Mouse (Mus musculus) MEL (cell line): Measurements from ENCODE around the gene Plekhj1. TPM values are rescaled to one million over a fixed set of nuclear protein-coding genes. Genes with fewer than 3 reads are reported as not detected.

Experiments used
- DNase-seq: peaks from one replicate; pipeline ENCODE4 v3.0.0; 2011; ENCODE audit warnings: low read depth, low spot score
- H3K27ac ChIP-seq: 2 replicates; pipeline ENCODE4 v1.5.1; 2012; ENCODE audit warnings: low read depth, mild to moderate bottlenecking, control low read depth, low read length, moderate library complexity; ENCODE audit not compliant: control insufficient read depth
- H3K27me3 ChIP-seq, 2 experiments: fragments of 150-350 bp in 1 of 2; sonication (generic) in 1 of 2; 2 replicates each; pipeline ENCODE4 v1.6.1; 2012; ENCODE audit warnings: low read length in 2 of 2, mild to moderate bottlenecking in 2 of 2, improper control_type of control experiment in 1 of 2, moderate library complexity in 1 of 2; ENCODE audit not compliant: insufficient read depth in 2 of 2, control insufficient read depth in 1 of 2
- H3K36me3 ChIP-seq, 2 experiments: 2 replicates each; pipeline ENCODE4 v1.6.1; 2012 to 2014; ENCODE audit warnings: low read length in 2 of 2, improper control_type of control experiment in 1 of 2, inconsistent platforms in 1 of 2, mild to moderate bottlenecking in 1 of 2; ENCODE audit not compliant: insufficient read depth in 2 of 2, control insufficient read depth in 1 of 2
- H3K4me1 ChIP-seq, 2 experiments: fragments of 150-350 bp in 1 of 2; sonication (generic) in 1 of 2; 2 replicates each; pipeline ENCODE4 v1.6.1; 2012; ENCODE audit warnings: low read length in 2 of 2, improper control_type of control experiment in 1 of 2, mild to moderate bottlenecking in 1 of 2; ENCODE audit not compliant: insufficient read depth in 2 of 2, control insufficient read depth in 1 of 2
- H3K4me3 ChIP-seq, 2 experiments: fragments of 150-350 bp in 1 of 2; sonication (generic) in 1 of 2; 2 replicates each; pipeline ENCODE4 v1.5.1; 2012; ENCODE audit warnings: low read depth in 2 of 2, low read length in 2 of 2, mild to moderate bottlenecking in 2 of 2, moderate library complexity in 2 of 2, control low read depth in 1 of 2, improper control_type of control experiment in 1 of 2; ENCODE audit not compliant: control insufficient read depth in 1 of 2, insufficient read depth in 1 of 2
- H3K79me2 ChIP-seq: 2 replicates; pipeline ENCODE4 v1.6.1; 2012; ENCODE audit warnings: mild to moderate bottlenecking, low read length, moderate library complexity; ENCODE audit not compliant: control insufficient read depth, poor library complexity, insufficient read depth
- H3K9ac ChIP-seq: 2 replicates; pipeline ENCODE4 v1.6.1; 2012; ENCODE audit warnings: low read depth, mild to moderate bottlenecking, control low read depth, low read length, moderate library complexity; ENCODE audit not compliant: control insufficient read depth, poor library complexity, severe bottlenecking
- H3K9me3 ChIP-seq: fragments of 150-350 bp; sonication (generic); replicated peaks from 2 replicates; pipeline ENCODE4 v1.6.1; 2012; ENCODE audit warnings: mild to moderate bottlenecking, low read length, improper control_type of control experiment, moderate library complexity; ENCODE audit not compliant: insufficient read depth
- CHD2 ChIP-seq: IDR thresholded peaks from 2 replicates; pipeline ENCODE4 v1.6.1; 2011; ENCODE audit warnings: low read length, improper control_type of control experiment
- CTCF ChIP-seq, 3 experiments: IDR thresholded peaks in 2 of 3; conservative IDR thresholded peaks in 1 of 3; 2 replicates each; pipeline ENCODE4 v1.5.1; 2011 to 2012; ENCODE audit warnings: low read length in 3 of 3, low read depth in 2 of 3, mild to moderate bottlenecking in 2 of 3, improper control_type of control experiment in 1 of 3, inconsistent platforms in 1 of 3, mixed read lengths in 1 of 3, moderate library complexity in 1 of 3; ENCODE audit not compliant: control insufficient read depth in 1 of 3, insufficient read depth in 1 of 3, poor library complexity in 1 of 3, severe bottlenecking in 1 of 3
- ELF1 ChIP-seq: IDR thresholded peaks from 2 replicates; pipeline ENCODE4 v1.6.1; 2014; ENCODE audit warnings: low read depth, mild to moderate bottlenecking, inconsistent platforms, low read length, improper control_type of control experiment, moderate library complexity
- EP300 ChIP-seq, 2 experiments: IDR thresholded peaks; 2 replicates each; pipeline ENCODE4 v1.6.1; 2011; ENCODE audit warnings: improper control_type of control experiment in 2 of 2, low read length in 2 of 2, low read depth in 1 of 2, mild to moderate bottlenecking in 1 of 2
- ETS1 ChIP-seq: IDR thresholded peaks from 2 replicates; pipeline ENCODE4 v1.6.1; 2012; ENCODE audit warnings: low read depth, mild to moderate bottlenecking, inconsistent platforms, low read length, improper control_type of control experiment, moderate library complexity
- GABPA ChIP-seq: IDR thresholded peaks from 2 replicates; pipeline ENCODE4 v1.6.1; 2012; ENCODE audit warnings: low read depth, mild to moderate bottlenecking, inconsistent platforms, low read length, improper control_type of control experiment, moderate library complexity
- GATA1 ChIP-seq: IDR thresholded peaks from 2 replicates; pipeline ENCODE4 v1.6.1; 2011; ENCODE audit warnings: low read depth, low read length, improper control_type of control experiment
- HCFC1 ChIP-seq: IDR thresholded peaks from 2 replicates; pipeline ENCODE4 v1.6.1; 2012; ENCODE audit warnings: low read depth, mild to moderate bottlenecking, inconsistent platforms, low read length, improper control_type of control experiment, moderate library complexity
- MAFK ChIP-seq: IDR thresholded peaks from 2 replicates; pipeline ENCODE4 v1.6.1; 2011; ENCODE audit warnings: low read depth, mild to moderate bottlenecking, low read length, improper control_type of control experiment, borderline replicate concordance
- MAZ ChIP-seq: IDR thresholded peaks from 2 replicates; pipeline ENCODE4 v1.6.1; 2012; ENCODE audit warnings: low read depth, mild to moderate bottlenecking, inconsistent platforms, low read length, improper control_type of control experiment
- MYB ChIP-seq: IDR thresholded peaks from 2 replicates; pipeline ENCODE4 v1.6.1; 2011; ENCODE audit warnings: mild to moderate bottlenecking, low read depth, low read length, improper control_type of control experiment
- NELFE ChIP-seq: IDR thresholded peaks from 2 replicates; pipeline ENCODE4 v1.6.1; 2011; ENCODE audit warnings: low read depth, low read length, improper control_type of control experiment
- NRF1 ChIP-seq: IDR thresholded peaks from 2 replicates; pipeline ENCODE4 v1.6.1; 2014; ENCODE audit warnings: low read depth, mild to moderate bottlenecking, inconsistent platforms, low read length, improper control_type of control experiment, moderate library complexity; ENCODE audit not compliant: poor library complexity, insufficient read depth, severe bottlenecking
- POLR2AphosphoS2 ChIP-seq: IDR thresholded peaks from 2 replicates; pipeline ENCODE4 v1.6.1; 2011; ENCODE audit warnings: low read length, improper control_type of control experiment
- POLR2AphosphoS5 ChIP-seq: IDR thresholded peaks from 2 replicates; pipeline ENCODE4 v1.6.1; 2012; ENCODE audit warnings: low read depth, borderline replicate concordance, mild to moderate bottlenecking, inconsistent platforms, low read length, moderate library complexity, mixed read lengths
- RCOR1 ChIP-seq: IDR thresholded peaks from 2 replicates; pipeline ENCODE4 v1.6.1; 2012; ENCODE audit warnings: low read depth, mild to moderate bottlenecking, inconsistent platforms, low read length, improper control_type of control experiment
- TAL1 ChIP-seq: IDR thresholded peaks from 2 replicates; pipeline ENCODE4 v1.6.1; 2012; ENCODE audit warnings: mild to moderate bottlenecking, inconsistent platforms, low read length, moderate library complexity, mixed read lengths
- TCF12 ChIP-seq: IDR thresholded peaks from 2 replicates; pipeline ENCODE4 v1.6.1; 2014; ENCODE audit warnings: low read depth, mild to moderate bottlenecking, inconsistent platforms, low read length, improper control_type of control experiment, moderate library complexity
- UBTF ChIP-seq: IDR thresholded peaks from 2 replicates; pipeline ENCODE4 v1.6.1; 2012; ENCODE audit warnings: low read depth, mild to moderate bottlenecking, inconsistent platforms, low read length, improper control_type of control experiment, moderate library complexity, borderline replicate concordance; ENCODE audit not compliant: insufficient read depth
- USF1 ChIP-seq: IDR thresholded peaks from 2 replicates; pipeline ENCODE4 v1.6.1; 2014; ENCODE audit warnings: low read depth, mild to moderate bottlenecking, inconsistent platforms, low read length, improper control_type of control experiment, moderate library complexity
- USF2 ChIP-seq, 2 experiments: IDR thresholded peaks; 2 replicates each; pipeline ENCODE4 v1.6.1; 2011 to 2012; ENCODE audit warnings: improper control_type of control experiment in 2 of 2, low read length in 2 of 2, borderline replicate concordance in 1 of 2, inconsistent platforms in 1 of 2, low read depth in 1 of 2, mild to moderate bottlenecking in 1 of 2; ENCODE audit not compliant: insufficient read depth in 1 of 2
- ZC3H11A ChIP-seq: IDR thresholded peaks from 2 replicates; pipeline ENCODE4 v1.6.1; 2012; ENCODE audit warnings: low read depth, mild to moderate bottlenecking, inconsistent platforms, low read length, improper control_type of control experiment
- ZMIZ1 ChIP-seq: IDR thresholded peaks from 2 replicates; pipeline ENCODE4 v1.6.1; 2012; ENCODE audit warnings: low read depth, mild to moderate bottlenecking, inconsistent platforms, low read length, improper control_type of control experiment, moderate library complexity
- polyA plus RNA-seq, 2 experiments: library from polyadenylated mRNA; stranded (reverse) in 1 of 2; unstranded in 1 of 2; fragments of >175 nt in 1 of 2; fragments of >200 nt in 1 of 2; gene quantifications; 2 replicates each; pipeline versions ENCODE4 v1.2.1 to v1.2.4; 2012; ENCODE audit warnings: low replicate concordance in 2 of 2, low read depth in 1 of 2; ENCODE audit not compliant: insufficient read length in 2 of 2, insufficient read depth in 1 of 2, missing spikeins in 1 of 2
- total RNA-seq: library from RNA; depleted of rRNA; stranded (reverse); fragments of 300-350 nt; gene quantifications from 2 replicates; pipeline ENCODE4 v1.2.3, GENCODE M21; 2012

Plekhj1 gene
- total and polyA plus RNA-seq, 3 experiments: 86.9 to 217 TPM; not detected in 1

DNA sequence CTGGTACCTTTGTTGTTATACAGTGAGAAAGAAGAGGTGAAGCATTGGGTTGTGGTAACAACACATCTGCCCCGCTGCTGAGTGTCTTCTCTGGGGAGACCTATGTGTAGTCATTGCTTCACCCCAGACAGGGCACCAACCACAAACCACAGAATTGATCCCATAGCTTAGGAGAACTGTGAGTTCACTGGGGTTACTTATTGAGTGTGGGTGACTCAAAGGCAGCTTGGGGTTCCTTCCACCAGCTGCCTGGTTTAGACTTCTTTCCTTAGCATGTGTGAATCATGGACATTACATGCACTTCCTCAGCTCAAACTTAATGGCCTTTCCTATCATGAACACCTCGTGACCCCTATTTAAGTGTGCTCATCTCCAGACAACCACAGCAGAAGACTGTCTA is 34.9 kb downstream of the Plekhj1 start:
- H3K9me3 ChIP-seq: no peaks in the 10 kb centered on the region
- H3K27ac ChIP-seq: no peak overlapping the region
- peaks cover 0 to 21% of the 10 kb centered on the region in 2 experiments; a peak in 2 of 4 replicates for H3K36me3 ChIP-seq
- H3K79me2 ChIP-seq: peaks cover 53% of the 10 kb centered on the region
- DNase-seq: no peak
- H3K4me3 ChIP-seq: no peak overlapping the region
- no peaks in the 10 kb centered on the region for H3K27me3 ChIP-seq
- no peak overlapping the region for H3K9ac ChIP-seq
- H3K4me1 ChIP-seq: no peaks in the 10 kb centered on the region
- TF ChIP-seq GABPA (no peak), CTCF (IDR thresholded peaks at IDR 0.05 in 2 of 3, conservative IDR thresholded peaks at IDR 0.05 in 1 of 3; ENCODE audit: control insufficient read depth in 1 of 3, insufficient read depth in 1 of 3, low read depth in 2 of 3, low read length in 3 of 3, poor library complexity in 1 of 3, severe bottlenecking in 1 of 3) (no peak), ZC3H11A (no peak), USF2 (IDR thresholded peaks at IDR 0.05; ENCODE audit: borderline replicate concordance in 1 of 2, insufficient read depth in 1 of 2, low read depth in 1 of 2, low read length in 2 of 2) (no peak), POLR2AphosphoS5 (no peak), GATA1 (no peak), MAZ (no peak), RCOR1 (no peak), POLR2AphosphoS2 (no peak), TAL1 (no peak), NELFE (no peak)

GRCm38 (mm10) chr10:80761821-80762220 is 36.6 kb downstream of the Plekhj1 start:
- no peak overlapping the region for H3K9ac ChIP-seq
- no peaks in the 10 kb centered on the region for H3K9me3 ChIP-seq
- no peak for TF ChIP-seq UBTF
- no peak for TF ChIP-seq ZMIZ1
- no peak for TF ChIP-seq ETS1
- TF ChIP-seq CHD2: no peak
- TF ChIP-seq MAFK: no peak
- no peak for TF ChIP-seq USF1
- TF ChIP-seq HCFC1: no peak
- no peak for TF ChIP-seq ELF1
- TF ChIP-seq NELFE: no peak
- no peak for TF ChIP-seq RCOR1
- TF ChIP-seq TCF12: no peak
- TF ChIP-seq MYB: no peak
- TF ChIP-seq EP300 (IDR thresholded peaks at IDR 0.05; ENCODE audit: low read depth in 1 of 2, low read length in 2 of 2): no peak
- no peak for TF ChIP-seq GABPA
- no peak for TF ChIP-seq NRF1
- TF ChIP-seq MAZ: no peak
- peaks cover 0 to 16% of the 10 kb centered on the region in 2 experiments; a peak in 3 of 4 replicates for H3K36me3 ChIP-seq
- H3K4me1 ChIP-seq: peaks cover 0 to 13% of the 10 kb centered on the region in 2 experiments; a peak in 3 of 4 replicates
- no peaks in the 10 kb centered on the region for H3K27me3 ChIP-seq
- no peak for DNase-seq
- H3K79me2 ChIP-seq: peaks cover 70% of the 10 kb centered on the region
- no peak overlapping the region for H3K27ac ChIP-seq
- no peak overlapping the region for H3K4me3 ChIP-seq
